Mouse (Mus musculus): ENCODE results near the gene Rasgrp4.
"Not testable (repeated sequence)": the region's sequence is repeated elsewhere in the genome, so short reads cannot be mapped to it uniquely, and the experiment has no call there.

The Rasgrp4 gene

GRCm38 (mm10) chr7:29134693-29135386 is at the start of gene Rasgrp4:
Gene Rasgrp4, plus strand, starts transcription at chr7:29134851.
- peak; percentile 47 for DNase-seq

- DNase-seq = no peak
These were observed 48.7 kb upstream of the Rasgrp4 start for GRCm38 (mm10) chr7:29085981-29086380.

GRCm38 (mm10) chr7:29086902-29087301 is 47.7 kb upstream of the Rasgrp4 start:
- no peak for DNase-seq

GRCm38 (mm10) chr7:29088817-29089216 is 45.8 kb upstream of the Rasgrp4 start:
- DNase-seq = no peak

- no peak for DNase-seq
These were observed 37.5 kb upstream of the Rasgrp4 start for GRCm38 (mm10) chr7:29097131-29097530.

- no peak for DNase-seq
These were observed 33.2 kb upstream of the Rasgrp4 start for GRCm38 (mm10) chr7:29101286-29102017.

GRCm38 (mm10) chr7:29108992-29109955 is 25.4 kb upstream of the Rasgrp4 start:
- peak; percentile 37 for DNase-seq

GRCm38 (mm10) chr7:29118142-29118851 is 16.4 kb upstream of the Rasgrp4 start:
- peak; percentile 13 for DNase-seq

- no peak for DNase-seq
These were observed 15.1 kb upstream of the Rasgrp4 start for GRCm38 (mm10) chr7:29119526-29119925.

GRCm38 (mm10) chr7:29122821-29123220 is 11.8 kb upstream of the Rasgrp4 start:
- no peak for DNase-seq

GRCm38 (mm10) chr7:29123531-29124358 is 10.9 kb upstream of the Rasgrp4 start:
- DNase-seq = no peak

GRCm38 (mm10) chr7:29124970-29125369 is 9.7 kb upstream of the Rasgrp4 start, which contains the start of gene Ryr1:
Gene Ryr1, minus strand, starts transcription at chr7:29125179.
- peak; percentile 82 for DNase-seq

GRCm38 (mm10) chr7:29126173-29126915 is 8.3 kb upstream of the Rasgrp4 start:
- DNase-seq = peak; percentile 72

GRCm38 (mm10) chr7:29128725-29129124 is 5.9 kb upstream of the Rasgrp4 start:
- peak; percentile 44 for DNase-seq

GRCm38 (mm10) chr7:29134230-29134629 is 421 bp upstream of the Rasgrp4 start:
- DNase-seq = no peak

GRCm38 (mm10) chr7:29137429-29137828 is 2.8 kb downstream of the Rasgrp4 start:
- DNase-seq = no peak

GRCm38 (mm10) chr7:29139237-29139636 is 4.6 kb downstream of the Rasgrp4 start:
- DNase-seq = not testable (repeated sequence)

- no peak for DNase-seq
These were observed 6.8 kb downstream of the Rasgrp4 start for GRCm38 (mm10) chr7:29141416-29141815.

GRCm38 (mm10) chr7:29144006-29144405 is 9.4 kb downstream of the Rasgrp4 start:
- DNase-seq = no peak

- no peak for DNase-seq
These were observed 12.1 kb downstream of the Rasgrp4 start for GRCm38 (mm10) chr7:29146625-29147367.
